Mouse (Mus musculus) limb, embryonic 14.5 days (tissue): ENCODE results near the gene Dpyd. TPM values are rescaled to one million over a fixed set of nuclear protein-coding genes. Genes with fewer than 3 reads are reported as not detected.

Source experiments
- ATAC-seq: fragments of 200-750 bp; cut with Nextera tagmentation; 2 replicates; pipeline ENCODE4 v1.8.0; 2017; ENCODE audit warnings: low read depth, moderate number of reproducible peaks, moderate TSS enrichment; ENCODE audit not compliant: low FRiP score
- DNase-seq: peaks from one replicate; pipeline ENCODE4 v3.0.0-alpha.2; 2015; ENCODE audit warnings: low spot score
- H3K27ac ChIP-seq: fragments of 300-500 bp; sonication (generic); replicated peaks from 2 replicates; pipeline ENCODE4 v1.5.1; 2014; ENCODE audit warnings: low read depth, mild to moderate bottlenecking, low read length, moderate library complexity, mixed read lengths
- H3K27me3 ChIP-seq: fragments of 300-500 bp; sonication (generic); 2 replicates; pipeline ENCODE4 v1.6.1; 2014; ENCODE audit warnings: low read length, mixed read lengths; ENCODE audit not compliant: control insufficient read depth, insufficient read depth
- H3K36me3 ChIP-seq: fragments of 300-500 bp; sonication (generic); 2 replicates; pipeline ENCODE4 v1.6.1; 2014; ENCODE audit warnings: mild to moderate bottlenecking, low read length, moderate library complexity, mixed read lengths; ENCODE audit not compliant: control insufficient read depth, insufficient read depth
- H3K4me1 ChIP-seq: fragments of 300-500 bp; sonication (generic); 2 replicates; pipeline ENCODE4 v1.6.1; 2014; ENCODE audit warnings: antibody characterized with exemption, low read length, mixed read lengths; ENCODE audit not compliant: control insufficient read depth, insufficient read depth
- H3K4me2 ChIP-seq: fragments of 300-500 bp; sonication (generic); replicated peaks from 2 replicates; pipeline ENCODE4 v1.6.1; 2014; ENCODE audit warnings: low read depth, mild to moderate bottlenecking, low read length, moderate library complexity; ENCODE audit not compliant: severe bottlenecking
- H3K4me3 ChIP-seq: fragments of 300-500 bp; sonication (generic); replicated peaks from 2 replicates; pipeline ENCODE4 v1.5.1; 2014; ENCODE audit warnings: low read length
- H3K9ac ChIP-seq: fragments of 300-500 bp; sonication (generic); 2 replicates; pipeline ENCODE4 v1.6.1; 2014; ENCODE audit warnings: mild to moderate bottlenecking, low read depth, low read length, moderate library complexity; ENCODE audit not compliant: severe bottlenecking
- H3K9me3 ChIP-seq: fragments of 300-500 bp; sonication (generic); 2 replicates; pipeline ENCODE4 v1.6.1; 2016; ENCODE audit warnings: low read length; ENCODE audit not compliant: control insufficient read depth
- POLR2A ChIP-seq: fragments of 200-500 bp; IDR thresholded peaks from 2 replicates; pipeline ENCODE4 v1.8.0; 2012; ENCODE audit warnings: inconsistent platforms, mild to moderate bottlenecking, moderate library complexity, borderline replicate concordance; ENCODE audit not compliant: insufficient read depth, insufficient read length; ENCODE audit errors: extremely low read depth
- WGBS: fragments of 180-500 bp; shearing (Covaris S2); extraction: QIAGEN DNeasy Blood & Tissue Kit; methylation state at CpG from one replicate; pipeline ENCODE4 v1.1.7; 2014; 5-methylcytosine and 5-hydroxymethylcytosine counted together
- polyA plus RNA-seq, 2 experiments: library from polyadenylated mRNA; depleted of rRNA in 1 of 2; stranded (reverse) in 1 of 2; unstranded in 1 of 2; fragments of >200 nt; fragmentation: Nextera tagmentation in 1 of 2; extraction: Ambion mirVana in 1 of 2; gene quantifications; 2 replicates each; pipeline versions ENCODE4 v1.2.1 to v1.2.3; 2012 to 2014

Dpyd gene
- polyA plus RNA-seq, 2 experiments, result 3.1 to 5.2 TPM

GRCm38 (mm10) chr3:119126003-119126402, 564.1 kb downstream of the Dpyd start:
- H3K9me3 ChIP-seq, result no peaks in the 10 kb centered on the region

GRCm38 (mm10) chr3:119128076-119128475, 566.1 kb downstream of the Dpyd start:
- H3K9ac ChIP-seq, result no peak overlapping the region
- DNase-seq, result no peak
- no peaks in the 10 kb centered on the region for H3K4me1 ChIP-seq
- no peaks in the 10 kb centered on the region for H3K36me3 ChIP-seq
- H3K4me3 ChIP-seq, result no peak overlapping the region
- WGBS, result 69% methylated on average over 1 of the region's 1 CpGs
- no peaks in the 10 kb centered on the region for H3K9me3 ChIP-seq
- TF ChIP-seq POLR2A, result no peak
- no peak for ATAC-seq
- no peak overlapping the region for H3K4me2 ChIP-seq
- H3K27me3 ChIP-seq, result no peaks in the 10 kb centered on the region
- no peak overlapping the region for H3K27ac ChIP-seq

More at GRCm38 (mm10) chr3:119126003-119126402, 564.1 kb downstream of the Dpyd start:
- DNase-seq (no peak), ATAC-seq (no peak)
- TF ChIP-seq POLR2A, result no peak
- Histone ChIP-seq H3K9ac (no peak overlapping the region), H3K4me2 (no peak overlapping the region), H3K27me3 (no peaks in the 10 kb centered on the region), H3K36me3 (no peaks in the 10 kb centered on the region), H3K4me3 (no peak overlapping the region), H3K27ac (no peak overlapping the region), H3K4me1 (no peaks in the 10 kb centered on the region)
- WGBS, result 59% methylated on average over 2 of the region's 2 CpGs

DNA sequence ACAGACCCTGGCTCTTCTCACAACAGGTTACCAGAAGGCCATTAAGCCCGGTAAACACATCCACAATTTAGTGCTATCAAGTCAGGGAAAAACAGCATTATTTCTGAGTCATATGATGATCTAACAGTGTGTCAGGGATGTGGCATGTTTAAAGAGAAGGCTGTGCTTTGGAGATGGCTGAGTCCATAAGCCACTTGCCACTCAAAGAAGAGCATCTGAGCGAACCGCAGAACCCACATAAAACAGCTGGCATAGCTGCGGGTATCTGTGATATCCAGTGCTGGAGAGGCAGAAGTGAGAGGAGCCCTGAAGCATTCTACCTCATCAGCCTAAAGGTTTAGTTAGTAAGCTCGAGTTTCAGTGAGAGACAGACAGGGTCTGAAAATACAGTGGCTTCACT, 581.1 kb downstream of the Dpyd start:
- 36% methylated on average over 5 of the region's 5 CpGs for WGBS
- no peak for TF ChIP-seq POLR2A
- Histone ChIP-seq H3K9ac (no peak overlapping the region), H3K27me3 (no peaks in the 10 kb centered on the region), H3K4me3 (no peak overlapping the region), H3K27ac (no peak overlapping the region), H3K4me2 (no peak overlapping the region), H3K9me3 (no peaks in the 10 kb centered on the region), H3K4me1 (no peaks in the 10 kb centered on the region), H3K36me3 (no peaks in the 10 kb centered on the region)
- DNase-seq (no peak), ATAC-seq (no peak)

DNA sequence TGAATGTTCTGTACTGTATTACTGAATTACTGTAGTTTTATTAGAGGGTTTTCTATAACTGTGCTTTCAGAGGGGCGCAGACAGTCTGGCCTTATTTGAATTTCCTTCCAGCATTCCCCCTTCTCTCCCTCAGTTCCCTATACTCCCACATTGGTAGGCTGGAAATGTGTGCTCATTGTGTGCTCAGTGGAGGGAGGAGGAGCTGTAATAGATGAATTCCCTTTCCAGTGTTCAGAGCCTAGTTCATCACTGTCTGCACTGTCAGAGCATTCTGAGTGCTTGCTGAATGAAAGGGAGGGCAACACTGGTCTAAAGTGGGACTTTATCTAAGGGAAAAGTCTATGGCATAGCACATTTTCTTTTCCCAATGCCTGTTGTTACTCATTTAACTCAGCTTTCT, 582.9 kb downstream of the Dpyd start:
- no peak for TF ChIP-seq POLR2A
- no peaks in the 10 kb centered on the region for H3K9me3 ChIP-seq
- no peaks in the 10 kb centered on the region for H3K27me3 ChIP-seq
- no peak overlapping the region for H3K9ac ChIP-seq
- ATAC-seq (no peak), DNase-seq (no peak)
- H3K27ac ChIP-seq, result no peak overlapping the region
- WGBS, result 84% methylated on average over 1 of the region's 1 CpGs
- H3K4me3 ChIP-seq, result no peak overlapping the region
- no peak overlapping the region for H3K4me2 ChIP-seq
- H3K36me3 ChIP-seq, result no peaks in the 10 kb centered on the region
- H3K4me1 ChIP-seq, result no peaks in the 10 kb centered on the region

DNA sequence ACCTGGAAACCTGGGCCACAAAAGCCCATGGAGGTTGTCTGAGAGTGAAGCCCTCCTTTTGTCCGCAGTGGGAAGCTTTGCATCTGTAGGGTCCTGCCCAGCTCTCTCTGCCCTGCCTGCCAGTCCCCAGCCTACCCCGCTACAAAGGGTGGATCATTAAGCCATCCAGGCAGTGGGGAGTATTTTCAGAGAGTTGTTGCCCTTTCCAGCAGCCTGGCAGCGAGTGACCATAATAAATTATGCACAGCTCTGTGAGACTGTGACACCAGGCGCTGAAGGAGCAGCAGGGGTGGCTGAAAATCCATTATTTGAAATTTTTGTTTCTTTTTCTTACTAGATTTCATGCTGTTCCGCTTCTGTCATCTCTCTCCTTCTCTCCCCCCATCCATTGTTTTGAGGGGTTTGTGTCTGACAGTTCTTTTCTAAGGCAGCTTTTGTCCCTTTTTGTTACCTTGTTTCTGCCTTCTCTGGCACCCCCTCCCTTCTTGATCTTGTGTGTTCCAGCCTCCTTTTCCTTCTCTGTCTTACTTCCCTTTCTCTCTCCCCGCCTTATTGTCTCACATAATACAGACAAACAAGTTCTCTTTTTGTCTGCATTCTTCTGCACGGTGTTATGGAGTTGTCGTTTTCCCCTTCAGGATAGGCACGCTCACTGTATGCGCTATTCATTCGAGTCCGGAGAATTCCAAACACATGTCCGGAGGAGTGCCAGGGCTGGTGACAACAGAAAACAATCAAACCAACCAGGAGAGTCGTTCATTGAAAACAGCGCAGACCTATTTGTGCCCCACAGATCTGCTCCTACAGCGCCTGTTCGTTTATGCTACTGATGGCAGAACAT, 592.9 kb downstream of the Dpyd start:
- DNase-seq, result no peak
- Histone ChIP-seq H3K4me1 (no peaks in the 10 kb centered on the region), H3K27ac (no peak overlapping the region), H3K27me3 (no peaks in the 10 kb centered on the region), H3K4me3 (no peak overlapping the region), H3K9me3 (no peaks in the 10 kb centered on the region), H3K4me2 (no peak overlapping the region), H3K9ac (peak overlapping the region; percentile 36; the same call in 1 of the 2 replicates), H3K36me3 (no peaks in the 10 kb centered on the region)
- no peak for TF ChIP-seq POLR2A
- 51% methylated on average over 17 of the region's 17 CpGs for WGBS
- ATAC-seq, result no peak

DNA sequence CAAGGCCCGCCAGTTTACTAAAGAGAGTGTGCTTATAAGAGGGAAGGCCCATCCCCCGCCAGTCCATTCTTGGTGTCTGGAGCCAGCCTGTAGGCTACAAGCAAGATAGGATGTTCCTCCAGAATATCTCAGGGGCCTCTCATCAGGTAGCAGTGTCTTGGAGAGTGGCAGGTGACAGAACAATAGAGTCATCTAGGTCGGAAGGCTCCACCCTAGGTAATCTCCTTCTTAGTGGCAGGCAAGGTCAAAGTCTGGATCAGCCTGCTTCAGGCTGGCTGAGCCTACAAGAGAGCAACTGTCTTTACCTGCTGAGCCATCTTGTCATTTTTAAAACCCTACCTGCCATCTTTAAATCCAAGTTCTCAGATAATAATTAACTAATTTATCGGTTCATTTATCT, 596.7 kb downstream of the Dpyd start:
- 86% methylated on average over 4 of the region's 4 CpGs for WGBS
- DNase-seq, result no peak
- no peak for ATAC-seq
- Histone ChIP-seq H3K27me3 (no peaks in the 10 kb centered on the region), H3K9me3 (no peaks in the 10 kb centered on the region), H3K4me1 (no peaks in the 10 kb centered on the region), H3K4me2 (no peak overlapping the region), H3K9ac (no peak overlapping the region), H3K36me3 (no peaks in the 10 kb centered on the region), H3K27ac (no peak overlapping the region), H3K4me3 (no peak overlapping the region)
- no peak for TF ChIP-seq POLR2A
